Mouse (Mus musculus) frontal cortex, postnatal 36 days (tissue): ENCODE results near the gene Emp3.
A peak's percentile ranks its signal among the peaks of the same experiment; 100 is the strongest.
"Not testable (repeated sequence)": the region's sequence is repeated elsewhere in the genome, so short reads cannot be mapped to it uniquely, and the experiment has no call there.

ENCODE experiments used
- DNase-seq, 2 experiments: peaks; one replicate each; pipeline ENCODE4 v3.0.0; 2022; ENCODE audit warnings: low spot score in 2 of 2

Gene Emp3

GRCm38 (mm10) chr7:45921242-45921621 is at the start of gene Emp3:
Emp3 (minus strand) TSS chr7:45921404.
- no peak for DNase-seq

GRCm38 (mm10) chr7:45956611-45957010 is 35.4 kb upstream of the Emp3 start:
- DNase-seq, result no peak

- DNase-seq, result peak in 1 of 2 experiments; percentile 28
These were observed 27.9 kb upstream of the Emp3 start for GRCm38 (mm10) chr7:45949061-45949460.

GRCm38 (mm10) chr7:45943280-45943679 is 22.1 kb upstream of the Emp3 start:
- not testable (repeated sequence) for DNase-seq

GRCm38 (mm10) chr7:45941986-45942385 is 20.8 kb upstream of the Emp3 start:
- DNase-seq, result no peak

GRCm38 (mm10) chr7:45939836-45940235 is 18.6 kb upstream of the Emp3 start:
- DNase-seq, result no peak

- peak; percentile 40 to 50 for DNase-seq
These were observed 13.9 kb upstream of the Emp3 start for GRCm38 (mm10) chr7:45935114-45935513.

- not testable (repeated sequence) for DNase-seq
These were observed 12.6 kb upstream of the Emp3 start for GRCm38 (mm10) chr7:45933766-45934165.

GRCm38 (mm10) chr7:45929688-45930087 is 8.5 kb upstream of the Emp3 start:
- DNase-seq, result no peak

- no peak for DNase-seq
These were observed 7.6 kb upstream of the Emp3 start for GRCm38 (mm10) chr7:45928626-45929295.

GRCm38 (mm10) chr7:45924429-45924816 is 3.2 kb upstream of the Emp3 start:
- DNase-seq, result no peak

GRCm38 (mm10) chr7:45923762-45924428 is 2.7 kb upstream of the Emp3 start, which contains the start of gene Ccdc114:
Ccdc114 (plus strand) TSS chr7:45924072.
- no peak for DNase-seq

- peak; percentile 92 to 96 for DNase-seq
These were observed 1.9 kb upstream of the Emp3 start for GRCm38 (mm10) chr7:45922928-45923761.

- no peak for DNase-seq
These were observed 871 bp upstream of the Emp3 start for GRCm38 (mm10) chr7:45921950-45922600.

- no peak for DNase-seq
These were observed 492 bp downstream of the Emp3 start for GRCm38 (mm10) chr7:45920583-45921241.

GRCm38 (mm10) chr7:45919761-45920160 is 1.4 kb downstream of the Emp3 start:
- no peak for DNase-seq

GRCm38 (mm10) chr7:45919083-45919671 is 2.0 kb downstream of the Emp3 start:
- no peak for DNase-seq

GRCm38 (mm10) chr7:45917926-45918325 is 3.3 kb downstream of the Emp3 start:
- no peak for DNase-seq

- DNase-seq, result no peak
These were observed 4.0 kb downstream of the Emp3 start for GRCm38 (mm10) chr7:45917004-45917704.
